Mouse (Mus musculus): ENCODE data around the gene Clec4d. TPM values are rescaled to one million over a fixed set of nuclear protein-coding genes. Genes with fewer than 3 reads are reported as not detected.
"Not testable (repeated sequence)": the region's sequence is repeated elsewhere in the genome, so short reads cannot be mapped to it uniquely, and the experiment has no call there.

Clec4d gene
- polyA plus RNA-seq, 1 experiment from 2014 or later: 0.50 TPM

DNA sequence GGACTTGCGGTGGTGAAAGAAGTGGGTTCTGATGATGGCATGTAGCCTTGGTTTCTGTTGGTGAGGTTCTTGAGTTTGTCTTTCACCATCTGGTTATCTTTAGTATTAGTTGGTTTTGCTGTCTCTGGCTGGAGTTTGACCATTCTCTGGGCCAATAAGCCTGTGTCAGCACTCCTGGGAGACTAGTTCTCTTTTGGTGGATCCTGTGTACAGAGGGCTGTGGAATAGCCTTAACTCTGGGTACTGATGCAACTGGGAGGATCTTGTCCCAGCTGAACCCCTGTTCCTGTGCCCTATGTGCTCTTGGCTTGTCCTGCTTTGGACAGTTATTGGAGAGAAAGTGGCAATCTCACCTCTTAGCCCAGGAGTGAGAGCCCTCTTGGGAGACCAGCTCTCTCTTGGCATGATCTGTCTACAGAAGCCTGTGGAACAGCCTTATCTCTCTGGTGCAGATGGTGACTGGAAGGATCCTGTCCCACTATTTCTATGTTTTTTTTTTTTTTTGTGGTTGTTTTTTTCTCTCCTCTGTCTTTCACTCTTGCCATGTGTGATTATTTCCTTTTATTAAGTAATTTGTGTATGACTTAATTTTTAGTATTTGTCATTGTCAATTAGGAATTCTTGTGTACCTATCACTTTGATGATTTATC, 31.0 kb downstream of the Clec4d start:
- no peak for DNase-seq (ENCODE audit: low spot score)
- H3K27ac ChIP-seq (replicated peaks; ENCODE audit: low read depth, low read length): no peak overlapping the region
- H3K9ac ChIP-seq (ENCODE audit: low read depth, low read length): no peak overlapping the region
- WGBS: 90% methylated on average over 1 of the region's 1 CpGs
- H3K4me2 ChIP-seq (ENCODE audit: low read depth, low read length): no peak overlapping the region
- no peak for ATAC-seq (ENCODE audit: low read depth)
- H3K9me3 ChIP-seq (ENCODE audit: control insufficient read depth, low read length): no peaks in the 10 kb centered on the region
- H3K27me3 ChIP-seq (replicated peaks; ENCODE audit: control insufficient read depth, insufficient read depth, low read length): no peaks in the 10 kb centered on the region
- H3K4me1 ChIP-seq (ENCODE audit: control insufficient read depth, insufficient read depth, low read length): no peaks in the 10 kb centered on the region
- H3K4me3 ChIP-seq (ENCODE audit: low read depth, low read length): no peak overlapping the region
- no peaks in the 10 kb centered on the region for H3K36me3 ChIP-seq (ENCODE audit: control insufficient read depth, insufficient read depth, low read length)

GRCm38 (mm10) chr6:123293509-123293908, 31.6 kb downstream of the Clec4d start:
- H3K36me3 ChIP-seq (ENCODE audit: control insufficient read depth, insufficient read depth, low read length); H3K27me3 ChIP-seq (replicated peaks; ENCODE audit: control insufficient read depth, insufficient read depth, low read length); H3K27ac ChIP-seq (replicated peaks; ENCODE audit: low read depth, low read length); ATAC-seq (ENCODE audit: low read depth); H3K4me1 ChIP-seq (ENCODE audit: control insufficient read depth, insufficient read depth, low read length); DNase-seq (ENCODE audit: low spot score); H3K9me3 ChIP-seq (ENCODE audit: control insufficient read depth, low read length); H3K9ac ChIP-seq (ENCODE audit: low read depth, low read length); H3K4me3 ChIP-seq (ENCODE audit: low read depth, low read length); H3K4me2 ChIP-seq (ENCODE audit: low read depth, low read length): not testable (repeated sequence)
- 88% methylated on average over 11 of the region's 11 CpGs for whole genome bisulfite sequencing

DNA sequence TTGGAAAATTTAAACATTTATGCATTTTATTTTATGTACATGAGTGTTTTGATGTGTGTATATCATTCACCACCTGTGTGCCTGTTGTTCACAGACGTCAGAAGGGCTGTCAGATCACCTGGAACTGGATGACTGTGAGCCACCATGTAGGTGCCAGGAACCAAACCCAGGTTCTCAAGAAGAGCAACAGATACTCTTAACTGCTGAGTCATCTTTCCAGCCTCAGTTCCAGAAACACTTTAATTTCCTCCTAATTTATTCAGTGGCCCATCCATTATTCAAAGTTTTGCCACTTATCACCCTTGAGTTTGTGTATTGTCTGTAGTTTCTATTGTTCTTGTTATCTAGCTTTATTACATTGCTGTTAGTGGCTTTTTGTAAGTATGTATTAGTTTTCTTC, 34.8 kb downstream of the Clec4d start:
- ATAC-seq (ENCODE audit: low read depth): no peak
- Histone ChIP-seq H3K4me2 (ENCODE audit: low read depth, low read length) (no peak overlapping the region), H3K9ac (ENCODE audit: low read depth, low read length) (no peak overlapping the region), H3K4me1 (ENCODE audit: control insufficient read depth, insufficient read depth, low read length) (no peaks in the 10 kb centered on the region), H3K9me3 (ENCODE audit: control insufficient read depth, low read length) (no peaks in the 10 kb centered on the region), H3K27ac (replicated peaks; ENCODE audit: low read depth, low read length) (no peak overlapping the region), H3K4me3 (ENCODE audit: low read depth, low read length) (no peak overlapping the region), H3K27me3 (replicated peaks; ENCODE audit: control insufficient read depth, insufficient read depth, low read length) (no peaks in the 10 kb centered on the region), H3K36me3 (ENCODE audit: control insufficient read depth, insufficient read depth, low read length) (no peaks in the 10 kb centered on the region)
- WGBS: 63% methylated on average over 1 of the region's 1 CpGs
- no peak for DNase-seq (ENCODE audit: low spot score)

GRCm38 (mm10) chr6:123306315-123306714, 44.4 kb downstream of the Clec4d start:
- H3K4me1 ChIP-seq (ENCODE audit: control insufficient read depth, insufficient read depth, low read length); H3K36me3 ChIP-seq (ENCODE audit: control insufficient read depth, insufficient read depth, low read length); DNase-seq (ENCODE audit: low spot score); H3K9ac ChIP-seq (ENCODE audit: low read depth, low read length); ATAC-seq (ENCODE audit: low read depth); H3K27me3 ChIP-seq (replicated peaks; ENCODE audit: control insufficient read depth, insufficient read depth, low read length); H3K9me3 ChIP-seq (ENCODE audit: control insufficient read depth, low read length); H3K4me3 ChIP-seq (ENCODE audit: low read depth, low read length); H3K4me2 ChIP-seq (ENCODE audit: low read depth, low read length); H3K27ac ChIP-seq (replicated peaks; ENCODE audit: low read depth, low read length): not testable (repeated sequence)
- 81% methylated on average over 7 of the region's 7 CpGs for WGBS

- Histone ChIP-seq H3K9me3 (ENCODE audit: control insufficient read depth, low read length) (no peaks in the 10 kb centered on the region), H3K4me2 (ENCODE audit: low read depth, low read length) (no peak within 1 kb of the TSS), H3K9ac (ENCODE audit: low read depth, low read length) (no peak within 1 kb of the TSS), H3K36me3 (ENCODE audit: control insufficient read depth, insufficient read depth, low read length) (no peaks in the 10 kb centered on the region), H3K27ac (replicated peaks; ENCODE audit: low read depth, low read length) (no peak within 1 kb of the TSS), H3K4me1 (ENCODE audit: control insufficient read depth, insufficient read depth, low read length) (no peaks in the 10 kb centered on the region), H3K4me3 (ENCODE audit: low read depth, low read length) (no peak within 1 kb of the TSS), H3K27me3 (replicated peaks; ENCODE audit: control insufficient read depth, insufficient read depth, low read length) (no peaks in the 10 kb centered on the region)
- DNase-seq (ENCODE audit: low spot score): no peak
- WGBS: 79% methylated on average over 2 of the region's 2 CpGs
- ATAC-seq (ENCODE audit: low read depth): no peak
These were observed 46.1 kb downstream of the Clec4d start, which contains the start of gene Vmn2r19 for GRCm38 (mm10) chr6:123308033-123308432. TSS of gene Vmn2r19 (plus strand) at chr6:123308333.

Other genes starting within 250 kb of the Clec4d start
- gene Clec4b1, start 212.1 kb upstream of the Clec4d start, polyA plus RNA-seq (2014; fragmentation: Nextera tagmentation; extraction: Ambion mirVana): not detected in 2 replicates
- 5.8 and 7.2 TPM in 2 replicates for gene Clec4a2, start 155.7 kb upstream of the Clec4d start, polyA plus RNA-seq (2014; fragmentation: Nextera tagmentation; extraction: Ambion mirVana)
- gene Clec4b2, start 89.2 kb upstream of the Clec4d start, polyA plus RNA-seq (2014; fragmentation: Nextera tagmentation; extraction: Ambion mirVana): not detected in 2 replicates
- 4.5 and 5.3 TPM in 2 replicates for gene Clec4n, start 32.3 kb upstream of the Clec4d start, polyA plus RNA-seq (2014; fragmentation: Nextera tagmentation; extraction: Ambion mirVana)
- 0.10 and 0.25 TPM in 2 replicates for gene Clec4e, start 27.8 kb downstream of the Clec4d start, polyA plus RNA-seq (2014; fragmentation: Nextera tagmentation; extraction: Ambion mirVana)
- gene Vmn2r19, start 46.2 kb downstream of the Clec4d start, polyA plus RNA-seq (2014; fragmentation: Nextera tagmentation; extraction: Ambion mirVana): not detected in 2 replicates
- not detected in 2 replicates for gene Vmn2r20, start 156.0 kb downstream of the Clec4d start, polyA plus RNA-seq (2014; fragmentation: Nextera tagmentation; extraction: Ambion mirVana)